Mouse (Mus musculus) ES-E14 (cell line): Measurements from ENCODE around the gene Dpf3. TPM values are rescaled to one million over a fixed set of nuclear protein-coding genes. Genes with fewer than 3 reads are reported as not detected.

Experiments
- DNase-seq: peaks from one replicate; pipeline ENCODE4 v3.0.0-alpha.2; 2013; ENCODE audit warnings: low read depth, low spot score
- H3K27ac ChIP-seq: 2 replicates; pipeline ENCODE4 v1.5.1; 2012; ENCODE audit warnings: low read depth, mild to moderate bottlenecking, low read length, moderate library complexity, mixed read lengths; ENCODE audit not compliant: poor library complexity, insufficient read depth, severe bottlenecking
- H3K36me3 ChIP-seq: 2 replicates; pipeline ENCODE4 v1.6.1; 2012; ENCODE audit warnings: mild to moderate bottlenecking, low read length, moderate library complexity, mixed read lengths; ENCODE audit not compliant: control insufficient read depth, poor library complexity, insufficient read depth, severe bottlenecking
- H3K4me1 ChIP-seq, 2 experiments: fragments of 150-350 bp in 1 of 2; sonication (generic) in 1 of 2; 2 replicates each; pipeline ENCODE4 v1.6.1; 2012; ENCODE audit warnings: low read length in 2 of 2, mild to moderate bottlenecking in 1 of 2, mixed read lengths in 1 of 2; ENCODE audit not compliant: control insufficient read depth in 2 of 2, insufficient read depth in 2 of 2, poor library complexity in 1 of 2
- H3K4me3 ChIP-seq, 2 experiments: fragments of 150-350 bp in 1 of 2; sonication (generic) in 1 of 2; 2 replicates each; pipeline ENCODE4 v1.5.1; 2012; ENCODE audit warnings: low read length in 2 of 2, low read depth in 1 of 2, mild to moderate bottlenecking in 1 of 2, mixed read lengths in 1 of 2; ENCODE audit not compliant: insufficient read depth in 1 of 2, poor library complexity in 1 of 2, severe bottlenecking in 1 of 2
- H3K9ac ChIP-seq: 2 replicates; pipeline ENCODE4 v1.6.1; 2012; ENCODE audit warnings: low read depth, mild to moderate bottlenecking, low read length, mixed read lengths; ENCODE audit not compliant: poor library complexity, insufficient read depth, severe bottlenecking
- H3K9me3 ChIP-seq: fragments of 150-350 bp; sonication (generic); 2 replicates; pipeline ENCODE4 v1.6.1; 2012; ENCODE audit warnings: low read depth, mild to moderate bottlenecking, low read length; ENCODE audit not compliant: control insufficient read depth, insufficient read depth
- CHD2 ChIP-seq: IDR thresholded peaks from 2 replicates; pipeline ENCODE4 v1.6.1; 2014; ENCODE audit warnings: mild to moderate bottlenecking, low read depth, low read length, inconsistent platforms
- HCFC1 ChIP-seq: IDR thresholded peaks from 2 replicates; pipeline ENCODE4 v1.6.1; 2012; ENCODE audit warnings: low read length, inconsistent platforms, borderline replicate concordance; ENCODE audit not compliant: insufficient read depth
- MAFK ChIP-seq: IDR thresholded peaks from 2 replicates; pipeline ENCODE4 v1.6.1; 2014; ENCODE audit warnings: mild to moderate bottlenecking, low read depth, low read length, inconsistent platforms; ENCODE audit not compliant: insufficient read depth
- ZC3H11A ChIP-seq: IDR thresholded peaks from 2 replicates; pipeline ENCODE4 v1.6.1; 2012; ENCODE audit warnings: low read depth, mild to moderate bottlenecking, inconsistent platforms, low read length, borderline replicate concordance
- ZNF384 ChIP-seq: IDR thresholded peaks from 2 replicates; pipeline ENCODE4 v1.6.1; 2012; ENCODE audit warnings: low read depth, low read length, inconsistent platforms
- in situ Hi-C, 2 experiments: fragments of 600-800 bp; cut with MboI; formaldehyde crosslinking; loops; one replicate each; pipeline ENCODE4 v1.15.1; 2025; ENCODE audit warnings: low sequenced_read_pairs in 2 of 2, inconsistent platforms in 1 of 2; ENCODE audit not compliant: unreplicated experiment in 2 of 2
- total RNA-seq: library from RNA; depleted of rRNA; stranded (reverse); fragments of 300-350 nt; gene quantifications from 2 replicates; pipeline ENCODE4 v1.2.3, GENCODE M21; 2012

The Dpf3 gene
- total RNA-seq, 1 experiment, result 1.4 TPM

DNA sequence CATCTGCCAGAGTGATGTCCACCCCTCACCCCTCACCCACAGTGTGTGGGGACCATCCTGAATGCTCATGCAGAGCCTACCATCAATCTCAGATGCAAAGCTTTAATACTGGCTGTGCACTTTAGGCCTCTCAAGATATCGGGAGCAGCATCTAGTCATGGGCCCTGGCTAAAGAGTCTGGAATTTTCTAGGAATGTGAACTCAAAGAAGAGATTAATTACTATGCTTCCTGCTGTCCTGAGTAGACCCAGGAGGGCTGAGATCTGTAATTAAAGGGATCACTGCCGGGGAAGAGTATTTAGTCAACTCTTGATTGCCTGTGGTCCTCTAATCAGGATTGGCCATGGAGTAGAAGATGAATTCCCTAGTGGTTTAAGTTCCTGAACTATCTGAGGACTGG, 252.5 kb downstream of the Dpf3 start:
- in situ Hi-C loops, result no loop called here
- Histone ChIP-seq H3K4me1 (no peaks in the 10 kb centered on the region), H3K36me3 (no peaks in the 10 kb centered on the region), H3K9ac (no peak overlapping the region), H3K4me3 (no peak overlapping the region), H3K27ac (no peak overlapping the region), H3K9me3 (no peaks in the 10 kb centered on the region)
- no peak for TF ChIP-seq ZC3H11A
- TF ChIP-seq ZNF384, result no peak
- TF ChIP-seq MAFK, result no peak
- no peak for DNase-seq

DNA sequence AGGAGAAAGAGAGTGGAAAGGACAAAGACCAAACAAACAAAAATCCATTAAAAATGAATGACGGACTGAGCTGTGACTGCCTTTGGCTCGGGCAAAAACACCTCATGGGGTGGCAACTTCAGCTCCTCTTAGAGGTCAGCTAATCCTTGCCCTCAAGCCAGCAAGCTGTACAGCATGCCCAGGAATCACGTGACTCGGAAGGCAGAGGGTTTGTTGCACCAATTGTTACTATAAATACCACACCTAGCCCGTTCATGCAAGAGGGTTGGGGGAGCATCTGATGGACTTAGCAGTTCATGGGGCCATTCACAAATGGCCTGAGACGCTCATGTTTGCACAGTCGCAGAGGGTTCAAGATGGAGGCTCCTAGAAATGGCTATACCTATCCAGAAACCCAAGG, 253.9 kb downstream of the Dpf3 start:
- Histone ChIP-seq H3K9me3 (no peaks in the 10 kb centered on the region), H3K9ac (no peak overlapping the region), H3K27ac (no peak overlapping the region), H3K4me1 (no peaks in the 10 kb centered on the region), H3K36me3 (no peaks in the 10 kb centered on the region), H3K4me3 (no peak overlapping the region)
- in situ Hi-C loops, result no loop called here
- DNase-seq, result no peak
- TF ChIP-seq HCFC1 (no peak), MAFK (no peak), ZC3H11A (no peak), CHD2 (no peak), ZNF384 (no peak)

DNA sequence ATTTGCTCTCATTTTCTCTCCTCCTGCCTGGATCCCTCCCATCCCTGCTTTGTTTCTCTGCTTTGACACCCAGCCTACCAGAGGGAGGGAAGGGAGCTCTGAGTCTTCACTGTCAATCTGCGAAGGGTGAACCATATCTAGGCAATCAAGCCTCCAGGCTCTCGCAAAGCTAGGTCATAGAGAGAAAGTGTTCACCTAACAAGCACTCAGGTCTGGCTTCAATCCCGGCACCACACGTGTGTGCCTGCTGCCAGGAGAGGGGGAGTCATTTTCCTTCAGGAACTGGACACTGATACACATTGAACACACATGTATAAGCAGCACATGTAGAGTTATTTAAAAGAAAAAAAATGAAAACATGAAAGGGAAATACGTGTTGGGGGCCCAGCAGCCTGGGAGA, 254.6 kb downstream of the Dpf3 start:
- no peaks in the 10 kb centered on the region for H3K9me3 ChIP-seq
- H3K4me3 ChIP-seq, result no peak overlapping the region
- no peak overlapping the region for H3K27ac ChIP-seq
- H3K9ac ChIP-seq, result no peak overlapping the region
- in situ Hi-C loops, result no loop called here
- no peaks in the 10 kb centered on the region for H3K4me1 ChIP-seq
- no peak for TF ChIP-seq ZC3H11A
- no peak for TF ChIP-seq MAFK
- TF ChIP-seq ZNF384, result no peak
- TF ChIP-seq CHD2, result no peak
- TF ChIP-seq HCFC1, result no peak
- no peak for DNase-seq
- no peaks in the 10 kb centered on the region for H3K36me3 ChIP-seq

DNA sequence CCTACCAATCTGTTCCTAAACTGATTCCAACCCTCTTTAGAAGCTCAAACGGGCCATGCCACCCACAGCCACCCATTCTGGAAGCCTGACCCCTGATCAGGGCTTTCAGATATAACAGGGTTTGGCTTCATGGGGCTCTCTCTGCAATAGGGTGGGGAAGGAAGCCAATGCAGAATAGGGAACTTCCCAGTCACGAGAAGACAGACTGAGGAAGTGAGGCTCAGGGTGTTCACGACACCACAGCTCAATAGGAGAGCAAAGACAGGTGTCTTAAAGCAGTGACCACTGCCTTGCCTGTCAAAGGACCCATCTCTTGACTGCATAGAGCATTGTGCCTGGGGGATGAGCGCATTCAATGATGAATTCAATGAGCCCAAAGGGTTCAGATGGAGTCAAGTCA, 256.3 kb downstream of the Dpf3 start:
- DNase-seq, result no peak
- Histone ChIP-seq H3K9me3 (no peaks in the 10 kb centered on the region), H3K9ac (no peak overlapping the region), H3K36me3 (no peaks in the 10 kb centered on the region), H3K27ac (no peak overlapping the region), H3K4me1 (no peaks in the 10 kb centered on the region), H3K4me3 (no peak overlapping the region)
- TF ChIP-seq ZC3H11A (no peak), ZNF384 (no peak), MAFK (no peak), HCFC1 (no peak), CHD2 (no peak)
- in situ Hi-C loops, result no loop called here

DNA sequence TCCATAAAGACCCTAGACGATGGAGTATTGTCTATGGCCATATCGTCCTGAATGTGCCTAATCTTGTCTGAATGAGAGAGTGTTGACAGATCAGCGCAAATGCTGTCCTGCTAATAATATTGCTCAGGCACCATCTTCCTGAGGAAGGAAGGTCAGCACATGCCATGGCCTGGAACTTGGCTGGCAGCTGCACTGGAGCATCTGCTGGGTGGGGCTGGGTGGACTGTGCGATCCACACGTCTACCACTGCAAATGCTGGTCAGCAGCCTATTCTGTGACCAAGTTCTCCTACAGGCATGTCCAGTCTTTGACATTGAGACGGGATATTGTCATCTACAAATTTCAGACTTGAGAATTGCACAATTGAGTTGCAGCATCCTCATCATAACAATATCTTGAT, 257.8 kb downstream of the Dpf3 start:
- no peak for TF ChIP-seq ZNF384
- Histone ChIP-seq H3K9ac (no peak overlapping the region), H3K9me3 (no peaks in the 10 kb centered on the region), H3K36me3 (no peaks in the 10 kb centered on the region), H3K4me1 (no peaks in the 10 kb centered on the region), H3K27ac (no peak overlapping the region), H3K4me3 (no peak overlapping the region)
- DNase-seq, result no peak
- in situ Hi-C loops, result no loop called here
